Mouse (Mus musculus) brain, embryonic 14.5 days (tissue): ENCODE results near the gene Actr2.

ENCODE experiments used
- CTCF ChIP-seq: fragments of 200-500 bp; IDR thresholded peaks from 2 replicates; pipeline ENCODE4 v1.5.1; 2012; ENCODE audit warnings: inconsistent platforms, mild to moderate bottlenecking, moderate library complexity, borderline replicate concordance; ENCODE audit not compliant: insufficient read depth, insufficient read length; ENCODE audit errors: extremely low read depth
- POLR2A ChIP-seq: fragments of 200-500 bp; IDR thresholded peaks from 2 replicates; pipeline ENCODE4 v1.6.1; 2012; ENCODE audit warnings: mild to moderate bottlenecking, inconsistent platforms, borderline replicate concordance; ENCODE audit not compliant: poor library complexity, insufficient read depth, insufficient read length, severe bottlenecking; ENCODE audit errors: extremely low read depth

- no peak for TF ChIP-seq CTCF
- TF ChIP-seq POLR2A, result no peak
Measured at GRCm38 (mm10) chr11:20075415-20075814, 37.3 kb downstream of the Actr2 start.
